Mouse (Mus musculus) spleen, adult 2 months (tissue): Measurements from ENCODE around the gene Gabrr2.

ENCODE experiments used
- CTCF ChIP-seq: fragments of 200-500 bp; IDR thresholded peaks from 2 replicates; pipeline ENCODE4 v1.5.1; 2011; ENCODE audit warnings: mild to moderate bottlenecking, inconsistent platforms; ENCODE audit not compliant: insufficient read depth, insufficient read length, insufficient replicate concordance; ENCODE audit errors: extremely low read depth
- POLR2A ChIP-seq: fragments of 200-500 bp; IDR thresholded peaks from 2 replicates; pipeline ENCODE4 v1.6.1; 2011; ENCODE audit warnings: low read depth, low read length, inconsistent platforms

- TF ChIP-seq CTCF (no peak), POLR2A (no peak)
These were observed 6.1 kb downstream of the Gabrr2 start for GRCm38 (mm10) chr4:33068894-33069293.
